Mouse (Mus musculus): ENCODE results near the gene Prcd.
"Not testable (repeated sequence)": the region's sequence is repeated elsewhere in the genome, so short reads cannot be mapped to it uniquely, and the experiment has no call there.

Prcd gene

DNA sequence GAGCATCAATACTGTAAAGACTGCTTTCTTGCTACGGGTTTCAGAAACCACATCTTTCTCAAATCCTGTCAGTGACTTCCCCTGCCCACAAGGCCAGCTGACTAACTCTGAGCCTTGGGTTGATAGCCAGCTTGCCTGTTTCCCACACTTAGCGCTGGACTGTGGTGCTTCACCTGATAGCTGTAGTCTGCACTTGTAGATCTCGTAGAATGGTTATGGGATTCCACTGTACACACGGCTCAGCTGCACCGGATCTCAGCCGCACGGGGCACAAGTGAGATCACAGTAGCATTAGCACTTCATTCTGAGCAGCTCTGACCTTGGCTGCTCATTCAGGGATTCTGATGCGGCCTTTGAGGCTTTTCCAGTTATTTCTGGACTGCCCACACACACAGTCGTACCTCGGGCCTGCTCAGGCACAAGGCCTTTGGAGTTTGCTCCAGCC is 15.1 kb downstream of the Prcd start:
- no peak for DNase-seq (ENCODE audit: low spot score in 2 of 2)

DNA sequence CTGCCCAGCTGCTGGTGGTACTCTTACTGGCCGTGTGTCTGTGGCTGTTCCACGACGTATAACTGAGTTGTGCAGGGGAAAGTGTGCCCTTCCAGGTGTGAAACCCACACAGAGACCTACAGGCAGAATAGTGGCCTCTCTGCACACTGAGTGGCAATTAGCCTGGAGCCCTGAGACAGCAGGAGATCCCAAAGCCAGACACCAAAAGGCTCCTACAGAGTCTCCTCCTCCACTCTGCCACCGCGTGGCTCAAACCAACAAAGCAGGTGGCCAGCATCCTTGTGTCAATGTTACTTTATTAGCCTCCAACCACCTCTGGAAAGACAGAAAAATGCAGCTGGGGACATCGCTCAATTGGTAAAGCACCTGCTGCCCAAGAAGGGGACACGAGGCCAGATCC is 15.5 kb downstream of the Prcd start:
- no peak for DNase-seq (ENCODE audit: low spot score in 2 of 2)

DNA sequence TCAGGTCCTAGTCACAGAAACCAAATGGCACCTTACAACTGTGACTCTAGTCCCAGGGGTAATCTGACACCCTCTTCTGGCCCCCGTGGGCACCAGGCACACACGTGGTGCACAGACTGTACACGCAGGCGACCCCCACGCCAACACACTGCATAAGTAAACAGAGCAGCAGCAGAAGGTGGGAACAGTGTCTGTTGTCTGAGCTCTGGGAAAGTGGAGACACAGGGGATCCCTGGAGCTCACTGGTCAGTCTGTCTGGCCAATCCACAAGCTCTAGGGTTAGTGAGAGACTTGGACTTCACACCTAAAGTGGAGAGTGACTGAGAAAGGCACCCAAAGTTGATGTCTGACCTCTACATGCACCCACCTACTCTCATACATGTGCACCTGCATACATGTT is 16.0 kb downstream of the Prcd start:
- DNase-seq (ENCODE audit: low spot score in 2 of 2), result no peak

DNA sequence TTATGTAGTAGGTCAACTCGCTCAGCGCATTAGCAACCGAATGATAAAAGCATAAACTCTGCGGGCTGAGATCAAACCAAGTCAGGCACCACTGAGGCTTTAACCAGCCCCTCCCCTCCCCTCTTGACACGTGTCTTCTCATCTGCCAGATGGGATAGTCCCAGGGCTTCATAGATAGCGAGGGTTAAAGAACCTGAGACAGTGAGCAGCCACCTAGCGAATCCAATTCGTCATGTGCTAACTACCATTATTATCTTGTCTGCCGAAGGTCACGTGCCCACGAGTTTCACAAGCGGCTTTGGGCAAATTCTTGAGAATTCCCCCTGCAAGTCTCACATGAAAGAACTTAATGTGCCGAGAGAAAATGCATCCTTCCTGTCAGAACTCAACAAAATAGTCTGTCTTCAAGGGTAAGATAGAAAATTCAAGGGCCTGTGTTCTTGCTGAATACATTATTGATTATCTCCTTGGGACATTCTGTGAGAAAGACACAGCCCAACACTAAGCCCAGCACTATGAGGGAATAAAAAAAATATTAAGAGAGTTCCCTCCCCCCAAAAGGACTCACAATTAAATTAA is 16.5 kb downstream of the Prcd start:
- DNase-seq (ENCODE audit: low spot score in 2 of 2), result no peak

DNA sequence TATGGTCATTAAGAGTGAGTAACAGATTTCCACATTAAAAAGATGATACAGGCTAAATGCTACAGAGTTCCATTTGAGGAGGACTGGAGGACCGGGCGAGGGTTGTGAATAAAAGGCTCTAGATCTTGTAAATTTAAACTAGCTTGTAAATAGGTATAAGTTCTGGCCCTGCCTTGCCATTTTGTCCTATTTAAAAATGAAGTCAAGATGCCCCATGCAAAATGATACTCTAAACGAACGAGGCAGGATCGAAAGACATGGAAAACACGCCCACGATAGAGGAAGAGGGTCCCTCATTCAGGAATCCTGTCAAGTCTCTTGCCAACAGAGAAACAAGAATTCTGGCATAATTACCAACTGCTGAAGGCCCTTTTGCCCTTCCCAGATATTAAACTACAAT is 17.1 kb downstream of the Prcd start:
- DNase-seq (ENCODE audit: low spot score in 2 of 2), result no peak

DNA sequence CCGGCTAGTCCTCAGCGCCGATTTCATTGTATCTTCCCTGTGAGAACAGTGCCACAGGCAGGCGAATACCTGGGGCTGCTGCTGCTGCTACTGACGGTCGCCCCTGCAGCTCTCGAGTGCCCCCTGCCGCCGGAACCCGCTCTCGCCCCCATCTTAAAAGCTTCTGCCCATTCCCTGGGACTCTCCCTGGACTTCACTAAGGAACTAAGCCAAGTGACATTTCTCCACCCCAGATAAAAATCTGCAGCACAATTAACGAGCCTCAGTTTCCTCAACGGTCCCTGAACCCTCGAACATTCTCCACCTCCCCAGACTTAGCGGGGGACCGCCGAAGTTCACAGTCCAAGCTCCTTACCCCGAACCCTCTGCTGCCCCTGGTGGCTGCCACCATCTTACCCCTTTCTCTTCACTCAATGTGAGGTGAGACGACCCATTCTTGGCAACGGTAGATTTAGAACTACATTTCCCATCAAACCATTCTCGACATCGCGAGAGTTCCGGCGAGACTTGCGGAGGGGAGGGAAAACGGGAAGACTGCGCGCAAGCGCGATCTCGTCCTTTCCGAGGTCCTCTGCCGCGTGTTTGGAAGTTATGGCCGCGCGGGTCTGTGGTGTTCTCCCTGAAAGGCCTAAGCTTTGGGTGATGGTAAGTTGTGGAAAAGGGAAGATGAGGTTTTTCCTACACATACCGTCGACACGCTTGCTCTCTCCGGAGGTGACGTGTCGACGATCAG is 17.9 kb downstream of the Prcd start:
- peak; percentile 90 to 99 for DNase-seq (ENCODE audit: low spot score in 2 of 2)

DNA sequence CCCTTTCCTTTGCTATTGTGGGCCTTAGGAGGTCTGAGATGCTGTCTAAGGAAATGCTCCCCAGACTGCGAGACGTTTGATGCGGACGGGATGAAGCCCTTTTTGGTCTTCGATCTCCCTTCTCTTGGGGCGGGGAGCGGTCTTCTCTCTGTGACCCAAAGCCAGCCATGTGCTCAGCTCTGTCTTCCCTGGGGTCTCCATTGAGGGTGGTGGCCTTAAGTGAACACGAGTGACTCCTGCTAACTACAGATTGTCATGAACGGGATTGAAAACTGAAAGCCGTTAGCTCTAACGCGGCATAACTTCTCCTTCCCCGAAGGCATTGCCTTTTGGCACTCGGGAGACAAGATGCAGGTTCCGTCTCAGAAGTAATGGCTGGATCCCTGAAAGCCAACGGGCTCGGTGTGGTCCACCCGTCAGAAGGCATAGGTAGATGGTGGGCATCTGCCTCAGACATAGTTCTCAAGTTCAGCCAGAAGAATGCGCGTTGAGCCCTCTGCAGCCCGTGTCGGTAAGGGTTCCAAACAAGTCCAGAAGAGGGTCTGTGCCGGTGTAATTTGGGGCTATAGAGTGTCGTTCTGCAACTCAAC is 18.6 kb downstream of the Prcd start:
- DNase-seq (ENCODE audit: low spot score in 2 of 2), result no peak

DNA sequence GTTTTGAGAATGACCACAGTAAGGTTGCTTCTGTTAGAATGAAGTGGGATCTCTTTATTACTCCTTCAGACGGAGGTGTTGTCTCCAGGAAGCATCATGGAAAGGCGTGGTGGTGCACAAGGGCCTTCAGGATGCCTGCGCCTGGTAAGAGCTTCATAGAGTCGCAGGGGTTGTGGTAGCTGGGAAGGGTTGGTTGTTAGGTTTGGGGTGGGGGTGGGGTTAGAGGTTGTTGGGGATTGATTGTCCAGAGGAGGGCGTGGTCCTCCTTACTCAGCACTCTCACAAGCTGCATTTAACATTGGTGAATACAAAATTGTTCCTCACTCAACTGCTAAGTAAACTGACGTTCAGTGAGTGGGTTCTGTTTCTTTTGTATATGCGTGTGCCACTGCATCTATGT is 19.3 kb downstream of the Prcd start:
- no peak for DNase-seq (ENCODE audit: low spot score in 2 of 2)

DNA sequence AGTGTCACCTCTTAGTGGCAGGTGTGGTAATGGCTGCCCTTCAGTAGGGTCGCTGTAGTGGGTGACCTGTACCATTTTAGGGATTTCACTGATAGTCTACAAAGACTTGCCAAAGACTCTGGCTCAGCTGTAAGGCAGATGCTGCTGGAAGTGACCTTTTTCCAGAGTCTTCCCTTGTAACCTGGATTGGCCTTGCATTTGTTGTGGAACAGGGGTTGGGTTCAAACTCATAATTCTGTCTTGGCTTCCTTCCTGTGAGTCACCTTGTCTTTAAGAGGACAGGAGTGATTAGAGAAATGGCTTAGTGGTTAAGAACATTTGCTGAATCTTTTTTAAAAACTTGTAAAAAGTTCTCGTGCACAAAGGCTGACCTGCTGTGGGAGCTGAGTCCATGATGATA is 20.1 kb downstream of the Prcd start:
- DNase-seq (ENCODE audit: low spot score in 2 of 2), result no peak

DNA sequence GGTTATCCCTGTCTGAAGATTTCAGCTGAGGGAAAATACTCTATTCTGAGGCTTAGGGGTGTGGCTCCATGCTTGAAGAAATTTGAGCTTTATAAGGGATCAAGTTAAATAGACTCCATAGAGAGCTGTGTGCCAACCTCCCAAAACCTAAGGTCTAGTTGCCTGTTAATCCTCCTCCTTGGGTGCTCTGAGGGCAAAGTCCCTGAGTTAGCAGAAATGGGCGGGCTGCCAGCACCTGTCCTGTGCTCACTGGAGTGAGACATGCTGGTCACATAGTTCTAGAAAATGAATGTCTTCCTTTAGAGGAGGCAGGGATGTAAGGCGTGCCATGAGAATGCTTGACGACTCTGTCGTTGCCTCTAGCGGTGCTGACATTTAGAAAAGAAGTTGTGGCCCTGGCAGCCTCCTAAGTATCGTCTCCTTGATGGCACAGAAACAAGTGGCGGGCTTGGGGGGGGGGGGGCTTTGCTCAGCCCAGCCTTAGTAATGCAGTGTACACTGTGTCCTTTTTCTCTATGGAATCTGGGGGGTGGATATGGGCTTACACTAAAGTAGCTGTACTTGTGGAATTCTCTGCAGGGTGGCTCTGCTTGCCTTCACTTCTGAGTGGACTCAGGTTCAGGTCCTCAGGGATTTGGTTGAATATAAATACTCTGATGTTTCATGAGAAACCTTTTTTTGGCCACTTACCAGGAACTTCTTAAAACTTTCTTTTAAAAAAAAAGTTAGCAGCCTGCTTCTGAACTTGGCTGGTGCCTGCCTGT is 21.5 kb downstream of the Prcd start:
- DNase-seq (ENCODE audit: low spot score in 2 of 2), result no peak

DNA sequence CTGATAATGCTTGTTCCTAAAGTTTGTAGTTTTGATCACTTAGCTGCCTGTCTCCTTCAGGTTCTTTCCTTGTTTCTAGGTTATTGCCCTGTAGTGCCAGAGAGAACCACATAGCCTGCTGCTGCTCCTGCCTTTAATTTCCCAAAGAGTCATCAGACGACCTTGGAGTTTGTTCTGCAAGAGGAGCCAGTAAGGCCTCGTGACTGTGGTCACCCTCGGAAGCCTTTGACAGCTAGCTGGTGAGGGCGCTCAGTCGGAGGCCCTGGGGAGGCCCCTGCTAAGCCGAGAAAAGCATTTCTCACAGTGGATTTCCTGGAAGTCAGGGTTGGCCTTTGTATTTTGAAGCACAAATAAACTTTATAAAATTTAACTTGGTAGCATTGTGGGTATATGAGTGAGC is 22.1 kb downstream of the Prcd start:
- DNase-seq (ENCODE audit: low spot score in 2 of 2), result not testable (repeated sequence)

DNA sequence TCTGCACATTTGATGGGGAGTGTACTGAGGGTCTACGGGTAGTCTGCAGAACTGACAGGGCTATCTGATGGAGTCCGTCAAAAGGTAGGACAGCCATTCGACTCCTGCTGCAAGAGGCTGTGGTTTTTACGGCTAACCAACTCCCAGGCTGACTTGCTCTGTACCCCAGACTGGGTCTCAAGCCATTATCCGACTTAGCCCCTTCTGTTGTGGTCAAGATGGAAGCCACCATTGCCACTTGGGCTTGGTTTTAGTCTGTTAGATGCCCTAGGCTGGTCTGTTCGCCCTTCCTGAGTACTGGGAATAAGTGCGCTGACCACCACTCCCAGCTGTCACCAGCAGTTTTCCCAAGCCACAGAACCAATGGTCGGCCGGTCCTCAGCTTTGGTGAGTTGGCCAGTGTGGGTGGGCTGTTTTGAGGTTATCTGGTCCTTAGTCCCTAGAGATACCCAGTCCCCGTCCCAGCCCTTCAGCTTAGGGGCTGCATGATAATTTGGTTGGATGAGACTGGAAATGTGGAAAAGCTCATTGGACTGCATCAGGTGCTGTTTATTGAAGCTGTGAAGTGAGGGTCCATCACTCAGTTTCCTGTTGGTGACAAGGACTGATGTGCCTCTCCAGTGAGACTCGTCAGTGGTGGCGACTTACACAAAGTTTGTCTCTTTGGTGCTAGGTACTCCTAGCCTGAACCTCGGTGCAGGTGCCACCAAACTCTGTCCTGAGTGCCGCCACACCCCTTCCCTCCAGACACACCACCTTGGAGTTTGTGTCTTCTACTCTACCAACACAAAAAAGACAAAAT is 23.0 kb downstream of the Prcd start:
- DNase-seq (ENCODE audit: low spot score in 2 of 2), result no peak

DNA sequence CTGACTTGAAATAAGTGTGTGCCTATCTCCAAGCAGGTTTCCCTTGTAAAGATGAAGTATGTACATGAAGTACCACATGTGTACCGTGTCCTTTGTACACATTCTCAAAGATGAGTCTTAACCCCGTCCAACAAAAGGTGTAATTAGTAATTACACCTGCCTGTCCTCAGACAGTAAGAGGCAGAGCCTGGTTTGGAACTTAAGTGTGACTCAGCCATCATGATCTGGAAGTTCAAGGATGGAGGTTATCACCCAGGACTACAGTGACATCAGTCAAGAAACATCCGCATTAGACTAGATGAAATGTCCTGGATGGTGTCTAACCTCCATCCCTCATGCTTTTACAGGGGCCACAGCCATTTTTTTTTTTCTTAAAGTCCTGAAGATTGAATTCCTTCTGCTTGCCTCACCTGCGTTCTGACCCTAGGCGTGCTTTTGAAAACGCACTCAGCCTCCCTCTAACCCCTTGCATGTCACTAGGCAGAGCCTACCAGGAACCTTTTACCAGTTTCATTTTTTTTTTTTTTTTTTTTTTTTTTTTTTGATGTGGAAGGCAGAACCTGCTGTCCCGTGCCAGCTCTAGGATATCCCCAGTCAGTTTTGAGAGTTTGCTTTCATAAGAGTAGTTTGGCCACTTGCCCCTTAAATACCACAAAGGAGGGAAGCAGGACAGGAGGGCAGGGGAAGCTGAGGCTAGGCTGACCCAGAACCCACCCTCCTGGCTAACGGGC is 24.5 kb downstream of the Prcd start:
- no peak for DNase-seq (ENCODE audit: low spot score in 2 of 2)

DNA sequence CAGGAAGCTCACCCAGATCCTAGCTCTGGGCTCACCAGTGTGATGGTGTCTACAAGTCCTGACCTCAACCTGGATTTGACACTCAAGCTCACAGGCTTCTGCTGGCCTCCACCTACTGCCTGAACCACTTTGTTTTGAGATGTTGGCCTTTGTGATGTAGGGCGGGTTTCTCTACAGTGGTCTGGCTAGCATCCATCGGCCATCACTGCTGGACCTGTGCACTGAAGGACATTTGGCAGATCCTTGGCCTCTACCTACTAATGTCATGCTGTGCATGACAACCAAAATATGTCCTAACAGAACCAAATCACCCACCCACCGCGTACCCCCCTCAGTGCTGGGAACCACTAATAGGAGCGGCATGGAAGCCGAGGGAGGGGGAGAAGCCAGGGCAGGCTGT is 25.8 kb downstream of the Prcd start:
- DNase-seq (ENCODE audit: low spot score in 2 of 2), result no peak

DNA sequence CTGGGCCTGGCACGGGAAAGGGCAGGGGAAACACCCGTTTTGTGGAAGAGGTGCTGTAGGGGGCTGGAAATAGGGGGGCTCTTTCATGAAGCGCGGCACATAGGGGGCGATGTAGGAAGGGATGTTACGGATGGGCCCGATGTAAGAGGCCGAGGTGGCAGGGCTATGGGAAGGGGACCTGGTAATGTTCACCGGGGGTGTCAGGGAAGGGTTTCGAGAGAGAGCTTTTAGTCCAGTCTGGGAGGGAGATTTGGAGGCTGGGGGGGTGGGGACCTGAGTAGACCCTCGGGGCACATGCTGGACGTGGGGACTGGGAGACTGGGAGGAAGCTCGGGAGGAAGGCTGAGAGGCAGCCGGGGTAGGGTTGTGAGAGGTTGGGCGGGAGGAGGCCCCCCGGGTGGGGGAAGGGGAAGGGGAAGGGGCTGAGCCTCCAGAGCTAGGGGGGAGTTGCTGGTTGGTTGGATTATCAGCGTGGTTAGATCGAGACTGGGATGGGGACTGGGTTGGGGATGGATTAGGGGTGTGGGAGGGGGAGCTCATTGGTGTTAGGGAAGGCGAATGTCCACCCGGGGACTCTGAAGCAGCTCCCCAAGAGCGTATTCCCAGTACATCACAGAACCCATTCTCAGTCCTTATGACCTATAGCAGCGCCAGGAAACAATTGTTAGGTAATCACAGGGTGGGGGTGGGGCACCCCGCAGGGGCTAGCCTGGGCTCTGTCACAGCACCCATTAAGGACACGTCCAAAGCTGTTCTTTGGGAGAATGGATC is 27.2 kb downstream of the Prcd start:
- no peak for DNase-seq (ENCODE audit: low spot score in 2 of 2)

DNA sequence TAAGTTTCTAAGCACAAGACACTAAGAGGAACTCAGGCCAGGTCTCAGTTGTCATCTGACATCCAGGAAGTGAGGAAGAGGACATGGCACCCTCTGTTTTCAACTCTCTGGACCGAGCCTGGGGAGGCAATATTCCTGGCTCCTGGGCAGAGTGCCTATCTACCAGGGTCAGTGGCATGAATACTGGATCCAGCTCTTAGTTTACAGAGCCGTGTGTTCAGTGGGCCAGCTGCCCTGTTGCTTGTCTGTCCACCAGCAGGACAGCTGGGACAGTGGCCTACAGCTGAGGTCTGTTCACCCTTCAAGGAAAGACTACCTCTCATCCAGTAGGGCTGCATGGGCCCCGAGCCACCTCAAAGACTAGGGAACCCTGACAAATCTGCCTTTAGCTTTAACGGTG is 27.8 kb downstream of the Prcd start:
- no peak for DNase-seq (ENCODE audit: low spot score in 2 of 2)

DNA sequence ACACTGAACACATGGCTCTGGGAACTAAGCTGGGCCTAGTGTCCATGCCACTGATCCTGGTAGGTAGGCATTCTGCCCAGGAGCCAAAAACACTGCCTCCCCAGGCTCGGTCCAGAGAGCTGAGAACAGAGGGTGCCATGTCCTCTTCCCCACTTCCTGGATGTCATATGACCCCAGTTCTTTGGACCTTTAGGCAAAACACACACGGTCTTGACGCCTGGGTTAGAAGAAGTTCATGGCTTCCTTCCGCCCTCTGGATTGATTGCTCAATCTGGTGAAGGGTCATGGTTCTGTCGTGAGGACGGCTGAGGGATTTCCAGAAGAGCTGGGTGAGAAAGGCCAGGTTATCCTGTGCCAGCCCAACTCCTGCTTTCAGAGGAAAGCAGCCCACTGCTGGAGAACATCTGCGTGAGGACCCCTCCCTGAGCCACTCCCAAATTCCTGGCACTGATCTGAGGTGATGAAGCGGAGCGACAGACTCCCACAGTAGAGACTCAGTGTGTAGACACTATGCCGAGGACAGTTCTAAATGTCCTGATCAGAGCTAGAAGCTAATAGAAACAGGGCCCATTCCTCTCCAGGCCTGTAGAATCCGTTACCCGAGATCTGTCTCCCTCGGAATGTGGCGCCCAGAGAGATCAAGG is 29.3 kb downstream of the Prcd start:
- DNase-seq (ENCODE audit: low spot score in 2 of 2), result no peak

DNA sequence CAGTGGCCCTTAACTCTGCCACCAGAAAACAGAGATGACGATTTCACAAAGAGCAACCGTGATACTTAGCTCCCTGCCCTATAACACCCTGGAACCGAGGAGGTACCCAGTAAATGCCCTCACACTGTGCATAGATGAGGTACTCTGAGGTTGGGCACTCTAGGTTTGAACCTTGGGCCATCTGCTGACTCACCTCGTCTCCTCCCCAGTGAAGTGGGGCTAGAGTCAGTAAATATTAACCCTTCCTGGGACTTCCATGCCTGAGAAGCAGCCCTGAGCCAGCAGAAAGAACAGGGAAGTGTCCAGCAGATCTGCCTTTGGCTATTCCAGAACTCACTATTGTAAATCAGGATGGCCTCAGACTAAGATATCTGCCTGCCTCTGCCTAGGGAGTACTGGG is 30.4 kb downstream of the Prcd start:
- DNase-seq (ENCODE audit: low spot score in 2 of 2), result no peak

DNA sequence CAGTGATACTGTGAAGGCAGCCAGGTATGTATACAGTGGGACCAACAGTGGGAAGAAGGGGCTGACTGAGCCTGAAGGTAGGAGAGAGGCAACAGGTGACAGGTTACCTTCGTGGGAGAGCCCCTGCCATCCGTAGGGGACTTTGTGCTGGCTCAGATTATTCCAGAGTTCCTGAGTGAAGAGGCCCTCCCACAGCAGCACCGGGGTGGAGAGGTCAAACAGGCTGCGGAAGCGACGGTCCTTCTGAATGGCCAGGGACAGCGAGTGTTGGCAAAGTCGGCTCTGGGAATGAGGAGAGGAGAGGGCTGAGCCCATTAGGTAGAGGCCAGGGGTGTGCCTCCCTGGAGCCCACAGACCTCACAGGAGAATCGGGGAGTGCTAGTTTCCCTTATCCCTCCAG is 32.4 kb downstream of the Prcd start:
- DNase-seq (ENCODE audit: low spot score in 2 of 2), result no peak

DNA sequence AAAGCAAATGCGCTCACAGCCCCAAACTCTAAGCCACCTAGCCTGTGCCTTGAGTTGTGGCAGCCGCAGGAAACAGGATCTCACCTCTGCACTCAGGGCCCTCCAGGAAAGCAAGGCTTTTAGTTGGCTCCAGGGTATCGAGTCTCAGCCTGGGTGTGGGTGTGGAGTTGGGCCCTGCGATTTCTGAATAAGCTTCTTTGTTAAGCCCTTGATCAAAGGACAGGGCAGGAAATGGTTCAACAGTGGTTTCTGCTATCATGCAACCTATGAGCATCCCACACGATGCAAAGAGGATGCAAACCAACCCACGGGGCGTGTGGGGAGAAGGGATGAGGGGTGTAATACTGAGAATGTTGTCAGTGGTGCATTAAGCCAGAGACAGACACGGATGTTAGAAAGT is 34.6 kb downstream of the Prcd start:
- no peak for DNase-seq (ENCODE audit: low spot score in 2 of 2)
